Mouse (Mus musculus) cerebellum, adult 9-11 months (tissue): ENCODE measurements around the gene Rims1.

Experiments used
- DNase-seq: peaks from one replicate; pipeline ENCODE4 v3.0.0; 2022

Gene Rims1

GRCm38 (mm10) chr1:22805726-22806625, at the start of gene Rims1:
Rims1 (minus strand) TSS chr1:22805994.
- peak; percentile 93 for DNase-seq

- peak; percentile 40 for DNase-seq
Measured at GRCm38 (mm10) chr1:22806626-22807096, 867 bp upstream of the Rims1 start.

DNA sequence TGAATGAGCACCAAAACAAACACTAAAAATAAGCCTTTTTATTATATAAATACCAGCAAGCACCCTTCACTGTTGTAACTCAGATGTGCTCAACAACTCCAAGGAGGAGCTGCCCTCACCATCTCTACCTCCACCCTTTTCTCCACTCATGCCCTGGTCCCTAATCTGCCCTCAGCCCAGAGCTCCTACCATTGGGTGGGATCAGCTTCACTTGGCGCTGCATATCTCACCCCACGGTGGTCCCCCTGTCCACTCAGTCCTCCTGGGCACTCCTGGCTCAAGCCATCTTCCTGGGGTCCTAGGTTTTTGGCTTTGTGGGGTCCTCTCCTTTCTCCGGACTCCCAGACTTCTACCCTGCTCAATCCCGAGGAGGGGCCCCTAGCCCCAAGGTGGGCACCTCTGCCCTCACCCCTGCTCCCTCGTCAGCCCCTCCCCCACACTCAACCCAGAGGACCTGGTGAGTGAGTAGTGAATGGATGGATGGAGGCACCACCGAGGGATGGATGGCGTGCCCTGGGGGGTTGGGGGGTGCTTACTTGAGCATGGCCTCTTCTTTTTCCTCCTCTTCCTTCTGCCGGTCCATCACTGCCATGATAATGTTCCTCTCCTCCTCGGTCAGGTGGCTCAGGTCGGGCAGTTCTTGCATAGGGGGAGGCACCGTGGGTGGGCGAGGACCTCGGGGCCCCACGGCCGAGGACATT, 619 bp downstream of the Rims1 start:
- DNase-seq: peak; percentile 81

DNA sequence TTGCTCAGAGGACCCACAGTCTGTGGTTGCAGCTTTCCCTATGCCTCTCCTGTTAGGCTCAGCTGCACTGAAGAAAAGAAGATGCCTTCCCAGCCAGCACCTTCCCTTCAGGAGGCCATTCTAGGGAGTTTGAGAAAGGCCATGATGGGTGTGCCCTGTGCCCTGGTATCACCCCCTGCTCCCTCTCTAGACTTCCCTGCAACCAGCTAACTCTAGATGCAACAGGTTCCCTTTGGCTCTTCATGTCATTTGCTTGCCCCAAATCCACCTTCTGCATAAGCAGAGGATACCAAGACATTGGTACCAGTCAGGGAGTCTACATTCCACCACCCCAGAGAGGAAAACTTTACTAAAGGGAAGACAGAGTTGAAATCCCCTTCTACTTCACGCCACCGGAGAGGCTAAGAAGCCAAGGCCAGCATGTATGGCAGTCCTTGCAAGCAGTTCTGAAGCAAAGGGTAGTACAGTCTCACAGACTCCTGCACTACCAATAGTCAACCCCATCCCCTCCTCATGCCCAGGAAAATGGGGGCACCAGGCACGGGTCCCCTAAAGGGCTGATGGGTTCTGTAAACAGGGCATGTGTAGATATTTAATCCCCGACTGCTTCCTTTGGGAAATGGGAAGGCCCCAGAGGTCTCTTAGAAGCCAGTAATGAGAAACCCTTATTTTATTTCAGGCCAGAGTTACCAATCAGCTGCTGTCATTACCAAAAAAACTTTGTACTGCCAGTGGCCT, 1.5 kb downstream of the Rims1 start:
- DNase-seq: peak; percentile 40

- peak; percentile 62 for DNase-seq
Measured at GRCm38 (mm10) chr1:22803471-22803870, 2.3 kb downstream of the Rims1 start.

DNA sequence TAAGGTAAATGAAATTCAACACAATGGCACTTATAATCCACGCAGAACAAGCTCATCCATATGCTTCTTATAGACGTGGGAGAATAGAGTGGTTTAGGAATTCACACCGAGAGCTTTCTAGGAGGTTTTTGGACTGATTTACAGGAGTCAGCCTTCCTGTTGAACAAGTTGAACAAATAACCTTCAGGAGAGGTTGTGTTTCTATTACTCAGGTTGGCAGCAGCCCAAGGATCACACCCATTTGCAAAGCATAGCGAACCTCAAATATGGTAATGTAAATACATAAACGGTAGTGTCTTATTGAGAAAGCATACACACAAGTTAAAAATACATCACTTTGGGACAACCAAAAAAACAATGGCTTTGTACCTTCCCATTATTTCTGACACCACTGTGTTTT, 5.5 kb downstream of the Rims1 start:
- DNase-seq: no peak

- no peak for DNase-seq
Measured at GRCm38 (mm10) chr1:22797091-22797490, 8.7 kb downstream of the Rims1 start.

GRCm38 (mm10) chr1:22789391-22789909, 16.3 kb downstream of the Rims1 start:
- peak; percentile 42 for DNase-seq

DNA sequence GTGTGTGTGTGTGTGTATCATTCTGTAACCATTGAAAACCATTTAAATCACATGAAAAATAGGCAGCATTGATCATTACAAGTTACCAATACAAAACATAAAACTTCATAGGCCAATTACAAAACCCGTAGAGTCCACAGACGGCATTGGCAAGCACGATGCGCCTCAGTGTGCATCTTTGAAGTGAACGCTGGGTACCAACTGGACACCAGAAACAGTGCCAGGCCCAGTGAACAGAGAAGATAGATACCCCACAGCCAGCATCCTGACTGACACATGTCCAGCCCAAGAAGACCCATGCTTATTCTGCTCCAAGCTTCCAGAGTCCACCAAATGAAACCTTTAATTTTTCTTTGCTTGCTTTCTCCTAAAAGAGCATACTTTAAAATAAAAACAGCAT, 18.2 kb downstream of the Rims1 start:
- DNase-seq: peak; percentile 89

DNA sequence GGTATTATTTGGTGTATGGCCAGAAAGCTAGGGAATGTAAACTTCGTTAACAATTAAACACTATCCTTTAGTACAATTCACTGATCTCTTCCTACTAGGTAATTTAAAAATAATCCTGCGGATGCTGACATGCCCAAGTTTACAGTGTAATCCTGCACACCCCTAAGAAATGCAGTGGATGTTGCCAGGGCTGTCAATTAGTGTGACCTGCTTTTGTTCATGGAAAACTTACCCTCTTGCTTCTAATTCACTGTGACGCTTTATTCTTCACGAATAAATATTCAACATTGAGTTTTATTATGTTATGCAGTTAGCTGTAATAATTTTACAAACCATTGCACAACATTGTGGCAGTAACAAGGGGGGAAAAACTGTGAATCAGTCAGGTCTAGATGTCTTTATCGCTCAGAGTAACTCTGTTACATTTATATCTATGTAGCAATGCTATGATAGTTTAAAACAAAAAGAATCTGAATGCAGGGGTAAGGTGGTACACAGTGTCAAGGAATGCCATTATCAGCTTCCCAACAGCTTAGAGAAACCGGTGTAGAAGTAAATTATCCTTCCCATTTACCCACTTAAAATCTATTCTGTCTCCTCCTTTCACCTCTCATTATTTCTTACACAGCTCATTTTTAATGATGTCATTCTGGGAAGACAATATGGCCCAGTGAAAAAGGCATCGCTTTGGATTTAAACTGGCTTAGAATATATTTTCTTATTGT, 35.1 kb downstream of the Rims1 start:
- no peak for DNase-seq

- no peak for DNase-seq
Measured at GRCm38 (mm10) chr1:22763376-22763775, 42.4 kb downstream of the Rims1 start.

DNA sequence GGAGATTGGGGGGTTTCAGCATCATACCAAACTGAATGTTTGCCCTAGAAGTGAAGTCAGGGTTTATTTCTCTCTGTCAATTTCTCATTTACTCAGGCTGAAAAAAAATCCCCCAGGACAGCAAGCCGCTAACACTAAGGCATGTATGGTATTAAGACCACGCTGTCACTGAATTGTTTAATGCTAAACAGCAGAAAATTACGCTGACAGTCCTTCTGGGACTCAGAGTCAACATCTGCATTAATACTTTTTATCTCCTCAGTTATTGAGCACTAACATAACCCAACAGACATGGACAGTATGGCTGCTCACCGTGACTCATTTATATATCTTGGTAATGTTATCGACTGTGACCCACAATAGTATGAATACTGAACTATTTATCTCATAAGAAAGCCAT, 43.0 kb downstream of the Rims1 start:
- DNase-seq: no peak

DNA sequence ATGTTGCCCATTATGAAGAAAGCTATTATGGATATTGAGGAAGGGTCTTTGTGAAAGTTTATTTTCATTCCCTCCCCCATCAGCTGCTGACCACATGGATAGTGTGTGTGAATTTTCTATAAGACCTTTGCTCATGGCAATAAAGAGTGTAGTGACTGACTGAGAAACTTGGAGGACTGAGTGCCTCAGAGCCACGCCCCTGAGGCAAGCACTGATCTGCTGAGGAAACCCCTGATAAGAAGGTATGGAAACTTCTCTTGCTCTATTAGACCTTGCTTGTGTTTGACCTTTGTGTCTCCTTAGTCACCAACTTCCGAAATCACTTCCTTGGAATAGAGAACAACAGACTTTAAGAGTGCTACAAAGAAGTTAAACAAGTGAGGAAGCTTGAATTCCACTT, 55.3 kb downstream of the Rims1 start:
- DNase-seq: no peak

DNA sequence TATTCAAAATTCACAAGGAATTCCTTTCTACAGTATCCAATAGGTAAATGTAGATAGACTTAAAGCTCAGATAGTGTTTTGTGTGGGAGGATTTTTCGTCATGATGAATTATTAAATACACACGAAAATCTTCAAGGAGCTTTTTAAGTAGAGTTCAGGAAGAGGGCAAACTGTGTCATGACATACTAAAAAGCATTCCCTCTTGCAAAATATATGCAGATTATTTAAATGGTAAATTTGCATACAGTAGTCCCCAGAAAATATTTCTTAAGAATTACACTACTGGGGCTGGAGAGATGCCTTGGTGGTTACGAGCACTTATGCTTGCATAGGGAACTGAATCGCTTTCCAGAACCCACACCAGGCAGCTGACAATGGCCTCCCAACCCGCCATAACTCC, 61.1 kb downstream of the Rims1 start:
- DNase-seq: no peak

GRCm38 (mm10) chr1:22737491-22737890, 68.3 kb downstream of the Rims1 start:
- DNase-seq: no peak

- no peak for DNase-seq
Measured at GRCm38 (mm10) chr1:22734429-22734828, 71.4 kb downstream of the Rims1 start.

- DNase-seq: no peak
Measured at GRCm38 (mm10) chr1:22733281-22733680, 72.5 kb downstream of the Rims1 start.

DNA sequence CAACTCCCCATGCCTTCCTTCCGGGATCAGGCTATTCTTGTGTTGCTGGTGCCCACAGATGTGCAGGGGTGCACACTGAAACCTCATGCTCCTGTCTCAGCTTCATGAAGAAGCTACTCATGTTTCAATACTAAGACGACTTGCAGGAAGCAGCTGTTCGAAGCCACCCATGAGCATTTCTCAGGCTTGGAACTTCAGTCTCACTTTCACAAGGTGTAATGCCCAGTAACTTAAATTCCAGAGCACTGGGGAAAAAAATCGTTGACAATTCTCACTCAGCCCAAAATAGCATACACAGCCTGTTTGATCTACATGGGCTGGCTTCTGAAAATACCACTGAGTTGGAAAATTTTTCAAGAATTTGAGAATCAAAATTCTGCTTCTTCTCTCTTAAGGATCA, 77.6 kb downstream of the Rims1 start:
- DNase-seq: no peak

- no peak for DNase-seq
Measured at GRCm38 (mm10) chr1:22721706-22722105, 84.1 kb downstream of the Rims1 start.

GRCm38 (mm10) chr1:22720714-22721113, 85.1 kb downstream of the Rims1 start:
- DNase-seq: no peak

DNA sequence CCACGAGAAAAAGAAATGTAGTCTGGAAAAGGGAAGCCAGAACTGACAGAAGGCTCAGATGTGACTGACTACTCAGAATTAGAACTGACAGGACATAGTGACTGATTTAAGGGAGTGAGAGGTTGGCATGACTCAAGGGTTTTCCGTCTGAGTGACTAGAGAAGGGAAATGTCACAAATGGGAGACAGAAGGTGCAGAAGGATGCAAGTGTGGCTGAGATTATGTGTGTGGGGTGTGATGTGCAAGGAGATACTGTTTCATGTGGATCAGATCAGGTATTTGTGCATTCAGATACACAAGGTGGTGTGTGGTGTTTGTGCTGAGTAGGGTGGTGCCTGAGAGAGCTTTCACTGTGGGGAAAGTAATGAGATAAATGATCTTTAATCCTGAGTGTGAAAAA, 96.3 kb downstream of the Rims1 start:
- DNase-seq: peak; percentile 60

DNA sequence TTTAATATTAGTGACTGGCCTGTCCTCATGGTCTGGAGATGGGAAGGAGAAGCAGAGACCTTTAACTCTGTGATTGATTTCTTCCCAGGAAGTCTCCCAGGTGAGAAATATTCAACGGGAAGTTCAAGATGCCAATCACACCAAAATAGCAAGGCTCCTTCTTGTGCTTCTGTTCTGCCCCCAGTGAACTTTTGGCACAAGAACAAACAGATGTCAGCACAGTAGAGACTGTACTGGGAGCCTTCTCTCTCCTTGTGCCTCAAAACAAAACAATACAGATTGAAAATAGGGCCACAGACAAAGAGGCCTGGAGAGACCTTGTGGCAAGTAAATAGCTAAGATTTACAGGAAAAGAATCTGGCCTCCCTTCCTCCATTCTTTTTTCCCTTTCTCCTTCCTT, 110.7 kb downstream of the Rims1 start:
- DNase-seq: peak; percentile 42
